Mouse (Mus musculus) lung, adult 2 months (tissue): ENCODE data around the gene Mapkbp1. TPM values are rescaled to one million over a fixed set of nuclear protein-coding genes. Genes with fewer than 3 reads are reported as not detected.
A peak's percentile ranks its signal among the peaks of the same experiment; 100 is the strongest.

Source experiments
- DNase-seq: peaks from one replicate; pipeline ENCODE4 v3.0.0; 2022
- H3K4me1 ChIP-seq: fragments of 200-500 bp; 2 replicates; pipeline ENCODE4 v1.6.1; 2011; ENCODE audit warnings: low read length; ENCODE audit not compliant: control insufficient read depth, insufficient read depth
- H3K4me3 ChIP-seq: fragments of 200-500 bp; replicated peaks from 2 replicates; pipeline ENCODE3; 2011; ENCODE audit warnings: low read depth, mild to moderate bottlenecking, control low read depth, low read length; ENCODE audit errors: extremely low read depth
- CTCF ChIP-seq: fragments of 200-500 bp; IDR thresholded peaks from 2 replicates; pipeline ENCODE4 v1.5.1; 2011; ENCODE audit warnings: mild to moderate bottlenecking, low read length, control low read depth; ENCODE audit not compliant: insufficient read depth
- POLR2A ChIP-seq: fragments of 200-500 bp; IDR thresholded peaks from 2 replicates; pipeline ENCODE4 v1.6.1; 2011; ENCODE audit warnings: low read depth, mild to moderate bottlenecking, control low read depth, low read length, borderline replicate concordance; ENCODE audit errors: extremely low read depth
- WGBS: fragments of 180-500 bp; shearing (Covaris S2); methylation state at CpG from one replicate; pipeline ENCODE4 v1.1.7; 2018; 5-methylcytosine and 5-hydroxymethylcytosine counted together
- polyA plus RNA-seq: library from polyadenylated mRNA; depleted of rRNA; stranded (reverse); fragments of >200 nt; gene quantifications from 2 replicates; pipeline ENCODE4 v1.2.3, GENCODE M21; 2012

Mapkbp1 gene
- polyA plus RNA-seq, 1 experiment: 37.5 TPM

DNA sequence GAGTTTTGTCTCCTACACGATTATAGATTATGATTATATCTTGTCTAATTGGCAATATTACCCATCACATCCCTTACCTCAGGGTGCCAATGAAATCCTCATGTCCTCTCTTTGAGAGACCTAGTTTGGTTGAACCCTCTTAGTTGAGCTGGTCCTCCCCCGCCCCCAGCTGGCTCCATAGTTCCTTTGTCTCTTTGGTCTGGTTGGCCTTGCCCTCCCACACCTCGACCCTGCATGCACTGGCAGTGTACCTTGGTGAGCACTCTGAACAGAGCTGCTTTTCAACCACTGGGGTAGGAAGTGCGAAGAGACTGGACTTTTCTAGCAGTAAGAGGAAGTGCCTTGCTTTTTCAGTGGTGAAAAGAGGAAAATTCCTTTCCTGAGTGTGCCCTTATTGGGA, 29.5 kb downstream of the Mapkbp1 start:
- no peak for DNase-seq
- no peak for TF ChIP-seq CTCF
- no peak for TF ChIP-seq POLR2A
- peaks cover 9% of the 10 kb centered on the region; the same call in 1 of the 2 replicates for H3K4me1 ChIP-seq
- 63% methylated on average over 4 of the region's 4 CpGs for WGBS
- no peak overlapping the region for H3K4me3 ChIP-seq

DNA sequence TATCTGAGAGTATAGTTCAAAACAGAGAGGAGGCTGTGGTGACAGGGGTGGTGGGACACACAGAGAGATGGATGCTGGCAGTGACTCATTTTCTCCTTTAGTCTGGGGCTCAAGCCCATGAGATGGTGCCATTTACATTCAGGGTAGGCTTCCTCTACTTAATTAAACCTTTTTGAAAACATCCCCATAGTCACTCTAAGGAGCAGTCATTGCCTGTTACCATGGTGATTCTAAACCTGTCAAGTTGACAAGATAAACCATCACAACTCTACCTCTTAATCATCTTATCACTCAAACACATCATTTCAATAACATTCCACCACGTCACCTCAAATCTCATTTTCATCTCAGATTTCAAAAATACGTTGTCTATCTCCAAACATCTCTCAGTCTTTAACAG, 31.5 kb downstream of the Mapkbp1 start:
- WGBS: 88% methylated on average over 2 of the region's 2 CpGs
- TF ChIP-seq POLR2A: no peak
- TF ChIP-seq CTCF: no peak
- no peak for DNase-seq
- Histone ChIP-seq H3K4me3 (no peak overlapping the region), H3K4me1 (peaks cover 11% of the 10 kb centered on the region; the same call in 1 of the 2 replicates)

DNA sequence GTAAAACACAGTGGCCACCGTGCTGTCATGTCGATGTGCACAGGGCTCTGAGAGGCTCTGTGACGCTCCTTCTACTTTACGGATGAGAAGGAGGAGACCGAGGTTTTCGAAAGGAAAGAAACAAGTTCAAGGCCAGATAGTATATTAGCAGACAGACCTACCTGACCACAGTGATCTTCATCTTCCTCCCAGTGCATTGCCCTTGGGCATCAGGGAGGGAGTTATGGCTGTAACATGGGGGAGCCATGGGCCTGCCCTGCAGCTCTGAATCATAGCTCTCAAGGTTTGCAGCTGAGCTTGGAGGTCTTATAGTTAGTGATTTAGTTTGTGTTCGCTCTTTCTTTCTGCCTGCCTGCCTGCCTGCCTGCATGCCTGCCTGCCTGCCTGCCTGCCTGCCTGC, 34.2 kb downstream of the Mapkbp1 start:
- Histone ChIP-seq H3K4me3 (no peak overlapping the region), H3K4me1 (peaks cover 7% of the 10 kb centered on the region; the same call in 1 of the 2 replicates)
- no peak for DNase-seq
- 95% methylated on average over 7 of the region's 7 CpGs for WGBS
- no peak for TF ChIP-seq POLR2A

DNA sequence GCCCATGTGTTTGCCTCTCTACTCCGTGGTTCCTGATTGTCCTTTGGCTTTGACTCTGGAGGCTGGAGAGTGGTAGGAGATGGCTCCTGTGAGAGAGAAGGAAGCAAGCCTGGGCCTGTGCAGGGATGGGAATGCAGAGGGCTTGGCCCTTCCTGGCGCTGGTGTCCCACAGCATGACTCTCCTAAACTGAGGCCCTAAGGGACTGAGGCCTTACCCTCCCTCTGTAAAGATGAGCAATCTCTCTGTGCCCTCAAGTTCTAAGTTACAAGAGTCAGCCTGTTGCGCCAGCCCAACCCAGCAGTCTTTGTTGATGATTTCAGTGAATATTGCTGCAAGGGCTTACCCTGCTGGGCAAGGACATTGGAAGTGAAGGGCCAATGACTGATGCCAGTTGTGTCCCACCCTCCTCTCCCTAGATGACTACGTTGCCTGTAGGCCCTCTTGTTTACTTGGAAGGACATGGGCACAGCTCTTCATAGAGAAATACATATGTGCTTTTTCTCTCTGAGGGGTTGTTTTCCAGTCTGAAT, 35.2 kb downstream of the Mapkbp1 start:
- no peak for DNase-seq
- 61% methylated on average over 4 of the region's 4 CpGs for WGBS
- Histone ChIP-seq H3K4me1 (0 out of 2 replicates have a peak, but pooled peaks cover 3% of the 10 kb centered on the region), H3K4me3 (no peak overlapping the region)
- TF ChIP-seq CTCF (no peak), POLR2A (no peak)

DNA sequence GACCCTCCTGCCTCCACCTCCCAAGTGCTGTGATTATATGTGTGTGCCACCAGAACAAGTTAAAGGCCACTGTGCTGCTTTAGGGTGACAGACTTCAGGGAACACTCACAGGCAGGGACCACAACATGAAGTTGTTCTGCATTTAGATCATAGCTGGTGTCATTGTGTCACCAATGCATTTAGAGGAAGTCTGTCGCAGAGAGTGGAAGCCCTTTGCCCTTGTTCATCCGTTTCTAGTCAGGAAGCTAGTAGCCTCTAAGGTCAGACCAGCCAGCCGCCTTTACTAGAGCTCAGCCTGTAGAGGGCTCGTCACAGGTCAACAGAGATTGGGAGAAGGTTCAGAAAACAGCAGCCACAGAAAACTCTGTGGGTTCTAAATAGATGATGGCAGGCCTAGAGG, 36.2 kb downstream of the Mapkbp1 start:
- Histone ChIP-seq H3K4me3 (no peak overlapping the region), H3K4me1 (0 out of 2 replicates have a peak, but pooled peaks cover 3% of the 10 kb centered on the region)
- no peak for DNase-seq
- no peak for TF ChIP-seq POLR2A
- no peak for TF ChIP-seq CTCF
- WGBS: 36% methylated on average over 4 of the region's 4 CpGs

DNA sequence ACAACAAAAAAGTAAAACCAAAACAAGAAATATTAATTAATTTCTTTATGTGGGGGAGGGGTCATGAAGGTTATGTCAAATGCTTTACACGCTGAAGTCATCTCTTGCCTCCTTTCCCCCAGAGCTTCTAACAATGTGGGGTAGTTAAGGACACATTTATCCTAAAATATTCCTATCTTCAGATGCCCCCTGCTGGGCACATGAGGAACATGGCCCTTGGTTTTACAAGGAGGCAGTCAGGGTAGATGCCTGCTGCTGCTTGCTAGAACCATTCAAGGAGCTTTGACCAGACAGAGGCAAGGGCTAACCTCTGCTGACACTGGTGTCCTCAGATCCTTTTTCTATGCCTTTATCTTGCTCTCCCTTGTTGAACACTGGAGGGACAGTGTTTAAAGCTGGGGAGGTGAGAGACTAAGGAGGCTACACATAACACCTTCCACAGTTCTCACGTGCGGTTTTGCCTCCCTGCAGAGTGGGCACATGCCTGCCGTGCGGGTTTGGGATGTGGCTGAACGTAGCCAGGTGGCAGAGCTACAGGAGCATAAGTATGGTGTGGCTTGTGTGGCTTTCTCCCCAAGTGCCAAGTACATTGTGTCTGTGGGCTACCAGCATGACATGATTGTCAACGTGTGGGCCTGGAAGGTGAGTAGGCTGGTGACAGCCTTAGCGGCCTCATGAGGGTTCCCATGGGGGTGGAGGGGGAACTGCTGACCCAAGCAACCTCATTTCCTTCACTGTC, 39.1 kb downstream of the Mapkbp1 start:
- peak; percentile 51 for DNase-seq
- TF ChIP-seq CTCF (peak; percentile 62), POLR2A (no peak)
- Histone ChIP-seq H3K4me1 (0 out of 2 replicates have a peak, but pooled peaks cover 3% of the 10 kb centered on the region), H3K4me3 (no peak overlapping the region)
- 75% methylated on average over 8 of the region's 8 CpGs for WGBS

DNA sequence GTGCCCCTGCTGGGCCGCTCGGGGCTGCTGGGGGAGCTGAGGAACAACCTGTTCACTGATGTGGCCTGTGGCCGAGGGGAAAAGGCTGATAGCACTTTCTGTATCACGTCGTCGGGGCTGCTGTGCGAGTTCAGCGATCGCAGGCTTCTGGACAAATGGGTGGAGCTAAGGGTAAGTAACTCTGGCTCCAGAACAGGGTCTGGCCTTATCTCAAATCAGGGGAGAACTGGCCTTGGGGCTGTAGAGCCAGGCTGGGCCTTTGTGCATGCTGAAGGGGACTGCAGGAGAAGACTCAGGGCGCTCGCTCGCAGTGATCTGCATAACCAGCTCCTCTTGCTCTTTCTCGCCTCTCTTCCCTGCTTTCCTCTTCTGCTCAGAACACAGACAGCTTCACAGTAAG, 40.4 kb downstream of the Mapkbp1 start:
- DNase-seq: no peak
- Histone ChIP-seq H3K4me3 (no peak overlapping the region), H3K4me1 (0 out of 2 replicates have a peak, but pooled peaks cover 3% of the 10 kb centered on the region)
- no peak for TF ChIP-seq CTCF
- no peak for TF ChIP-seq POLR2A
- 82% methylated on average over 13 of the region's 13 CpGs for WGBS

DNA sequence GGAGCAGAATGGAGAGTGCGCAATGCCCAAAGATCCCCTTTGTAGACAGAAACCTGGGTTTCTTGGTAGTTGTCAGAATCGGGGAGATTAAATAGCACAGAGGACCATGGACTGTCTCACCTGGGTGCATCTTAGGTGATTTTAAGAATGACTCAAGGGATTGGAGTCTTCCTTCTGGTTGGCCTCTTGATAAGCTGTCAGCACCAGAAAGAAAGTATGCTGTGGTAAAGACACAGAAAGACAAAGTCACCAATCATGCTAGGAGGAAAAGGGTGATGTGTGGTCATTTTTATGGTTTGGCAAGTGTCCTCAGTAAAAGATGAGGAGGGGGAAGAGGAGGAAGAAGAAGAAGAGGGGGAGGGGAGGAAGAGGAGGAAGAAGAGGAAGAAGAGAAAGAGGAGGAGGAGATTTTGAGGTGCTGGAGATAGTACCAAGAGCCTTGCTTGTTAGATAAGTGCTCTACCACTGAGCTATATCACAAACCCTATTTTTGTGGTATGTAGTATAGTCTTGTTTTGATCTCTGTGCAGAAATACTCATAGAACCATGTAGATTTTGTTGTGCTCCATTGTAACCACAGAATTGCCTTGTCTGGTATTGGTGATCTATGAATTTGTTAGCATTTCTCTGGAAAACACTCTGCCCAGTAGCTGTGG, 41.5 kb downstream of the Mapkbp1 start:
- TF ChIP-seq CTCF (no peak), POLR2A (no peak)
- H3K4me1 ChIP-seq: no peaks in the 10 kb centered on the region
- 94% methylated on average over 2 of the region's 2 CpGs for WGBS

DNA sequence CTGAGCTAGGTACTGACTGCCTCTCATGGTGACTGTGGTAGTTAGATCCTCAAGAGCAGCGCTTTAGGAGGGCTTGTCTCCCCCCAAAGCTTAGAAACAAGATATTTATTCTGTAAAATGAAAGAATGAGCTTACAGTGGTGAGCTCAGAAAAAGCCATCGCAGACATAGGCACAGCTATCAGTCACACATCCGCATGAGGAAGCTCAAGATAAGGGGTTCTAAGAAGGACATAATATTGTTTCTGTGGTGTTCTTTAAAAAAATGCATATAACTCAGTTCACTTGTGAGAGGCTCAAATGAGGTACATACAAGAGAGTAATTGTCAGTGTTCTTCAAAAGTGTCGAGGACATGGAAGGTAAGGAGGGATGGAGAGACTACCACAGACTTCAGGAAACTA, 43.4 kb downstream of the Mapkbp1 start:
- Histone ChIP-seq H3K4me3 (no peak overlapping the region), H3K4me1 (no peaks in the 10 kb centered on the region)
- DNase-seq: no peak
- WGBS: 93% methylated on average over 4 of the region's 4 CpGs
- TF ChIP-seq CTCF: no peak
- TF ChIP-seq POLR2A: no peak

More for the DNA sequence above, 41.5 kb downstream of the Mapkbp1 start:
- H3K4me3 ChIP-seq: no peak overlapping the region
- DNase-seq: no peak

DNA sequence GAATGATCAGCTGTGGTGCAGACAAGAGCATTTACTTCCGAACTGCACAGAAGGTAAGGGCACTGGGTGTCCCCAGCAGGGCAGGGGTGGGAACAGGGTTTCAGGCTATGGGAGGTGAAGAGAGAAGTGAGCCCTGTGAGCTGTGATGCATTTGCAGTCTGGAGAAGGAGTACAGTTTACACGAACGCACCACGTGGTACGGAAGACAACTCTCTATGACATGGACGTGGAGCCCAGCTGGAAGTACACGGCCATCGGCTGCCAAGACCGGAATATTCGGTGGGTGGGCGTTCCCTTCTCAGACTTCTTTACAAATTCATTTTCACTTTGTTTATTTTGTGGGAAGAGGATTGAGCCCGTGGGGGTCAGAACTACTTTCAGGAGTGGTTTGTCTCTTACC, 45.1 kb downstream of the Mapkbp1 start:
- 79% methylated on average over 12 of the region's 12 CpGs for WGBS
- DNase-seq: no peak
- Histone ChIP-seq H3K4me3 (no peak overlapping the region), H3K4me1 (no peaks in the 10 kb centered on the region)
- TF ChIP-seq CTCF: no peak
- TF ChIP-seq POLR2A: no peak
